Mouse (Mus musculus): Measurements from ENCODE around the gene Exo1.

GRCm38 (mm10) chr1:175943168-175943567, 62.8 kb downstream of the Exo1 start:
- no peak for TF ChIP-seq POLR2A (IDR thresholded peaks at IDR 0.05; ENCODE audit: borderline replicate concordance, extremely low read depth, low read depth, low read length)
- no peak for TF ChIP-seq CTCF (IDR thresholded peaks at IDR 0.05; ENCODE audit: insufficient read depth, low read length)

Data from lung, adult 2 months (tissue).